Mouse (Mus musculus) frontal cortex, adult (tissue): ENCODE data around the gene Cd44.

ENCODE experiments used
- ATAC-seq: cut with Nextera tagmentation; 2 replicates; pipeline ENCODE4 v1.9.2; 2017; ENCODE audit warnings: mild to moderate bottlenecking, moderate library complexity, mixed read lengths; ENCODE audit not compliant: low TSS enrichment

Cd44 gene

DNA sequence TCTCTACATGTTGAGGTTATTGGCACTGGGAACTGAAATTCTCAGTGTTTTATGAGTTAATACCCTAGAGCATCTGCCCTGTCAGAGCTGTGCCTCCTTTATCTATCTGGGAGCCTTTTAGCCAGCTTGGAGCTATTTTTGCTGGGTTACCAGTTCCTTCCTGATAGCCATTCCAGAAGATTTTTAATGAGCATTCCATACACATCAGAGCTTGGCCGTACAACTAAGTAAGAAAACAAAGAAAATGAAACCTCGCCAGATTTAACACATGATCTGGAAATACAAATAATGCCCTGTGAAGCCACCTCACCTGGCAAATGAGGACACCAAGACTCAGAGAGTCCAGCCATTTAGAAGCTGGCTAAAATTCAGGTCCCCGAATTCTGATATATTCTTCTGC lies 138.3 kb downstream of the Cd44 start:
- no peak for ATAC-seq
